Mouse (Mus musculus) heart, embryonic 10.5 days (tissue): ENCODE measurements around the gene Tex2. TPM values are rescaled to one million over a fixed set of nuclear protein-coding genes. Genes with fewer than 3 reads are reported as not detected.

Source experiments
- polyA plus RNA-seq: library from polyadenylated mRNA; unstranded; fragments of >200 nt; fragmentation: Nextera tagmentation; extraction: Ambion mirVana; gene quantifications from 2 replicates; pipeline ENCODE4 v1.2.1, GENCODE M21; 2016

Gene Tex2
- polyA plus RNA-seq, 1 experiment from 2014 or later = 12.5 TPM

Other genes with a start within 250 kb of the Tex2 start
- 0.11 and 0.21 TPM in 2 replicates for gene Prr29, start 248.0 kb downstream of the Tex2 start, polyA plus RNA-seq
- 58.8 and 69.1 TPM in 2 replicates for gene Icam2, start 225.3 kb downstream of the Tex2 start, polyA plus RNA-seq
- gene Ern1, start 125.6 kb downstream of the Tex2 start, polyA plus RNA-seq = 5.3 and 5.5 TPM in 2 replicates
- 40.6 and 56.0 TPM in 2 replicates for gene Pecam1, start 137.2 kb upstream of the Tex2 start, polyA plus RNA-seq
- gene Milr1, start 137.8 kb upstream of the Tex2 start, polyA plus RNA-seq = 0.46 and 1.2 TPM in 2 replicates
- gene Polg2, start 166.1 kb upstream of the Tex2 start, polyA plus RNA-seq = 9.4 and 9.9 TPM in 2 replicates
- 203 and 259 TPM in 2 replicates for gene Ddx5, start 175.8 kb upstream of the Tex2 start, polyA plus RNA-seq
- gene Cep95, start 175.8 kb upstream of the Tex2 start, polyA plus RNA-seq = 15.8 and 18.3 TPM in 2 replicates